Mouse (Mus musculus) spleen, adult 18-20 months (tissue): ENCODE measurements at regions not wholly inside any gene's neighbourhood (a gene's known extent, or its start where the extent isn't known, plus 50 kb on each side); places are given as distances from the start of the nearest gene placed in this dataset.
A peak's percentile ranks its signal among the peaks of the same experiment; 100 is the strongest.

Experiments used
- DNase-seq, 2 experiments: peaks; one replicate each; pipeline ENCODE4 v3.0.0; 2022; ENCODE audit warnings: mixed read lengths in 2 of 2

GRCm38 (mm10) chr11:43370025-43370424, 56.0 kb downstream of the Pttg1 start:
- no peak for DNase-seq

DNA sequence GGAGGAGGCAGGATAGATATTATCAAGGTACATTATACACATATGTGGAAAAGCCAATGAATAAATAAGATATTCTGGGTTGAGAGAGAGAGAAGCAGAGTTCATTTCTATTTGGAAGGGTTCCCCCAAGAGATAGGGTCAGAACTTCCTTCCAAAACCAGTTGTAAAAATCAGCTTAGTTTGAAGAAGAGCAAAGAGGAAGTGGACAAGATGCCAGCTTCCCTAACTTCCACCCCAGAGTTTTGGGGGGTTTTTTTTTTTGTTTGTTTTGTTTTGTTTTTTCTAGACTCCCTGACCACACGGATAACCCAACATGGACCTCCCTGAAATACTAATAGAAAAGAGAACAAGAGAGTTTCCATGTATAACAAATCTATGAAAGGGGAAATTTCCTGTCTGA, 57.7 kb downstream of the Pttg1 start:
- no peak for DNase-seq

DNA sequence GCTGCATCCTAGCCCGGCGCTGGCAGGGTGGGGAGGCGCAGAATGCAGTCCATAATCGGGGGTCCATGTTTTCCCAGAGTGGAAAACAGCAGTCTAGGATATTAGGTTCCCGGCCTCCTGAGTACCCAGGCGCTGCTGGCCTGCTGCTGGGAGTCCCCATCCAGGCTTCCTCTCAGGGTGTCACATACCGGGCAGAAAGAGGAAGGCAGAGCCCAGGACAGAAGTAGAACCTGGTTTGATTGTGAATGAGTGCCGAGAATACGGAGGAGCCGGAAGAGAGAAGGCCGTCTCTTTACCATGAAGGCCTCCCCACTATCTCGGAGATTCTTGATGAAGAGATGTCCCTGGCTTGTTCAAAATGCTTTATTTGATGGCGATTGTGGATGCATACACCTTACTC, 64.2 kb downstream of the Pttg1 start:
- no peak for DNase-seq

DNA sequence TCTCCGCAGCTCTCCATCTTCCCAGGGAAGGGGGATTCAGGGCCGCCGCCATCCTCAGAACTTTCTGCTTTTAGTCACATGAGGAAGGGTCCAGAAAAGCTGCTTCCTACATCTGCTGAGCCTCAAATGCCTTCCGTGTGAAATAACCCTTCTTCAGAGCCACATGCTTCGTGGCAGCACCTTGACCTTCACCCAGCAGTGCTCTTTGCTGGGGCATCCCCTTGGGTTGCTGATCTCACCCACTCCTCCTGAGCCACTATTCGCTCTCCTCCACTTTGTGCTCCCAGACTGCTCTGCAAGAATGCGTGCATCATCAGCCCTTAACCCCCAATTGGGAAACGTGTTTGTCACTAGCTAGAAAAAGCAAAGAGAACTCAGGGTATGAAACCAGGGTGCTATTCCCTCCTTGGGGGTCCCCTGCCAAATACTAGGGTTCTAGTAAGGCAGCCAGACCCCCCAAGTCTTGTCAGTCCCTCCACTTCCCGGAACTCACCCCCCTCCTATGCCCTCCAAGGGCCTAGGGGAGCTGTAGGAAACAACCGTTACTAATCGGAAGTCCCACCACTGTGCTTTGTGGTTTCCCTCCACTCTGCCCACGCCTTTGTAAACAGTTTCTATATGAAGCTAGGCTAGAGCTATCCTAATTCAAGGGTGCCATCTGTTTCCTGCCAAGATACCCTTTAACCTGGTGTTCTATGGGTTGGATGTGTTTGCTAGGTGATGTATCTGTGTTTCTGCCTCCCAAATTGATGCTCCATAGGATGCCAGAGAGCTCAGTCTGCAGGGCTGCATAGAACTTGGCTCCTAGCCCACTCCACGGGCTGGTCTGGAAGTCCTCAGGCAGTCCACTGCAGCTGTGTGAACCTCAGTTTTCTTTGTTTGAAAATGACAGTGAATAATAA, 67.4 kb downstream of the Pttg1 start:
- DNase-seq: peak in 1 of 2 experiments; percentile 22

DNA sequence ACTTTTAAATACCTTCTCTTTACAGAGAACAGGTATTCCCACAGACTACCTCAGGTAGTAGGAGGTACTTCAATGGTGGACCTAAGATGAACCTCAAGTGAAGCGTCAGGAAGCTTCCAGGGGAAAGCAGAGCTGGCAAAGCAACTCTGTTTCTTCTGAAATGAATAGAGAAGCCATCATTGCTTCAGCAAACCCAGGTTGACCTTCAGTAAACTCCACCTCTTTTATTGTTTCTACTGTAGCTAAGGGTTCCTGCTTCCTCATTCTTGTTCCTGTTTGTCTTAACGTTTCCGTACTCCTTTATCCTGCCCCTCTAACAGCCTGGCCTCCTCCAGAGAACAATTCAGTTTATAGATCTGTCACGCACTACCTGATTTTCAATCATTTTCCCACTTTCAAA, 72.4 kb downstream of the Pttg1 start:
- DNase-seq: no peak

- DNase-seq: no peak
These were observed 73.0 kb downstream of the Pttg1 start for GRCm38 (mm10) chr11:43353030-43353429.

- no peak for DNase-seq
These were observed 74.2 kb downstream of the Pttg1 start for GRCm38 (mm10) chr11:43351818-43352217.

DNA sequence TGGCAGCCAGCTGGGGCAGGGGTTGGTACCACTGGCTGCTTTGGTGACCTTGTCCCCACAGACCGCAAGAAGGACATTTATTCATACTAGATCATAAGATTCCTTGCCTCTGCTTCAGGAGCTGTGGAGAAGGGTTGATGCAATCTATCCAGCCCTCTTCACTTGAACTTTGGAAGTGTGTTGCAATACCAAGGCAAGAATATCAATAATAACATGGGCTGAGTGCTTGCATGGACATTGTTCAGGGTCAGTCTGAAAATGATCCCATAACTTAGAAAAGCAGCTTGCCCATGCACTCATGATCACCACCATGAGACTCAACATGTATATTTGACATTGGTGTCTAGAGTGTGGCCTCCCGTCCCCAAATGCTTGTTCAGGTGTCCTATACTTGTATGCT, 74.7 kb downstream of the Pttg1 start:
- DNase-seq: no peak

DNA sequence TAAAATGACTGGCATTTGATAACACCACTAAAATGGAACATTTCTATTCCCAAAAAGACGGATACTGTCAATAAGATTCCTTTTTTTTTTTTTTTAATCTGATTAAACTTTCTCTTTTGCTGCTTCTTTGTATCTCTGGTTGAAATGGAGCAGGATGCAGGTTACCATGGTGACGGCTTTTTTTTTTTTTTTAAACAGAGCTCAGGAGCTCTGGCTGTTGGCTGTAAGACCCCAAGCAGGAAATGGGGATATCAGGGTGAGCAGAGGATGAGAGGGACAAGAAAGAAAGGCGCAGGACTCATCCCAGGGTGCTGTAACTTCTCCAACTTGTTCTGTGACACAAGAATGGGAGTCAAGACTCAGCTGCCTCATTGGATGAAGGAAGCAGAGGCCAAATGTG, 75.8 kb downstream of the Pttg1 start:
- DNase-seq: no peak

DNA sequence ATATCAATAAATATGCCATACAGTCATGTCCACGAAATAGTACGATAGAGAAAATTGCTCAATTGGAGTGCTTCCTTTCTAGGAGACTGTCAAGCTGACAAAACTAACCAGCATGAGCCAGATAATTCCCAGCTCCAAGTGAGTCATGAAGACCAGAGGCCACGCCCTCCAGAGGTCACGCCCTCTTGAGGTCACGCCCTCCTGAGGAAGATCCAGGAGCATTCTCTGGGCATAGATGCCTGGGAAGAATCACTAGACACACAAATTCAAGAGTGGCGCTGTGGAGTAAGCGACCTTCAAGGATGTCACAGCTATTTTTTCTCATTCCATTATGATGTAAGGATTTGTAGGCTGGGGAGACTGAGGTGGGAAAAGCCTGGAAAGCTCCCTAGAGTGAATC, 76.5 kb downstream of the Pttg1 start:
- no peak for DNase-seq

- peak; percentile 58 to 87 for DNase-seq
These were observed 77.5 kb downstream of the Pttg1 start for GRCm38 (mm10) chr11:43348571-43348970.

- DNase-seq: no peak
These were observed 79.6 kb downstream of the Pttg1 start for GRCm38 (mm10) chr11:43346489-43346888.

DNA sequence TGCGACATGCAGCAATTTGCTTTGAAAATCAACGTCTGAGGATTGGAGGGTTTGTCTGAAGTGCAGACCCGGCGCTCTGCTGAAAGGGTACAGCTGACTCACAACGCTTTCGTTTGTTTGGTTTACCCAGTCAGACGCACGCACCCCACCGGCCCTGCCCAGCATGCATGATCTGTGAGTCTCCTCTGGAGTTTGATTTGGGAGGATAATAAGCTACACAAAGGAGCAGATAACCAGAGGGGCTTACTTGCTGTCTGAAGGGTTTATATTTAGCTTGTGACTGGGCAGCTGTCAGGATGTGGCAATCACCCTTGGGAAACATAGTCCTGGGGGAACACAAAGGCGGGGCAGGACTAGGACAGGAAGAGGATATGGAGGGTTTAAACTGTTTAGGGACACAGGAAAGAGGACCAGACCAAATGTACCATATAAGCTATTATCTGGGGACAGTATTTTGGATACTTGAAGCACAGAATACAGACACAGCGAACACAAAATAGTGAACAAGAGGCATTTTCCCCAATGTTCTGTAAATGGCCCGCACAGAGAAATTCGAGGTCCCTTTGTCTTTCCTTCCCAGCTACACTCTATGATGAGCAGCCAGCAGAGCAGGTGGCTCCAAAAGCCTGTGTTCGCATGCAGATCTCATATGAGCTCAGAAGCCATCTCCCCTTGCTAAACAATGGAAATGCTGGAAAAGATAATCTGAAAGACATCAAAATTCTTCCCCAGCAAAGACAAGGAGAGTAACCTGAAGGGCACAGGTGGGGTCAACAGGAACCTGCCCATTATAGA, 81.1 kb downstream of the Pttg1 start:
- DNase-seq: no peak

DNA sequence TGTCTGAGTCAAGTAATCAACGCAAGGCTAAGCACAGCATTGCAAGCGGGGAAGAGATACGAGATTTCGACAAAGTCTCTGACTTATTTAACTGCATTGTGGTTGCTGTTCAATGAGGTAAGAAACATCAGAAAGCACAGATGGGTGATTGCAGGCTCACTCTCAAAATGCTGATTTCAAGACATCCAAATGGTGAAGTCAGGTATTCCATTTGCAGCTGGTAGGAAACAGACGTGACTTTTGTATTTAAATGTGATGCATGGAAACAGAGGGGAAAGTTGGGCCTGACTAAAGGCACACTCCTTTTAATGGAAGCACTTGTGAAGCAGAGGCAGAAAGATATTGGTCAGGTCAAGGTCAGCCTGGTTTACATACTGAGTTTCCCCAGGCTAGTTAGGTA, 82.5 kb downstream of the Pttg1 start:
- no peak for DNase-seq

GRCm38 (mm10) chr11:43338377-43338993, 87.6 kb downstream of the Pttg1 start:
- DNase-seq: no peak

- DNase-seq: no peak
These were observed 90.3 kb downstream of the Pttg1 start for GRCm38 (mm10) chr11:43335668-43336265.

DNA sequence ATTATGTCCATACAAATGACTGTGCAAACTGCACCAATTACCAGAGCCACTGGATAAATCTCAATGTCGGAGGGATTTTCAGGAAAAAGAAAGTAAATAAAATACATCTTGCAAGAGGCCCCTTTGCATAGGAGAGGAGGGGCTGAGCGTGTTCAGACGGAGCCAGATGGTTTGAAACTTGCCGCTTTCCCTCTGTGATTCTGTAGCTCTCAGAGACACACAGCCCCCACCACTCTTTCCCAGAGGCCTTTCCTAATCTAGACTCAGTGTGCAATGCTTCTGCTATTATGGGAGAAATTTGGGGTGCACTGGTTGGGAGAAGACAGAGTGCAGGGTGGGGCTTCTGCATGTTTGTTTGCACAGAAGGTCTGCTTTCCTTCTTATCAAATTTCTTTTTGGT, 92.5 kb downstream of the Pttg1 start:
- DNase-seq: no peak

GRCm38 (mm10) chr11:43313996-43314395, 112.1 kb downstream of the Pttg1 start:
- no peak for DNase-seq
